Mouse (Mus musculus) hindbrain, postnatal 0 days (tissue): Measurements from ENCODE around the gene Gtpbp1. TPM values are rescaled to one million over a fixed set of nuclear protein-coding genes. Genes with fewer than 3 reads are reported as not detected.
"Not testable (repeated sequence)": the region's sequence is repeated elsewhere in the genome, so short reads cannot be mapped to it uniquely, and the experiment has no call there.

ENCODE experiments used
- ATAC-seq: fragments of 200-750 bp; cut with Nextera tagmentation; 2 replicates; pipeline ENCODE4 v1.8.0; 2017; ENCODE audit warnings: mild to moderate bottlenecking, moderate TSS enrichment, moderate library complexity
- DNase-seq: peaks from one replicate; pipeline ENCODE4 v3.0.0-alpha.2; 2015; ENCODE audit warnings: low spot score
- H3K27ac ChIP-seq: fragments of 300-500 bp; sonication (generic); 2 replicates; pipeline ENCODE4 v1.5.1; 2014; ENCODE audit warnings: mild to moderate bottlenecking
- H3K27me3 ChIP-seq: fragments of 300-500 bp; sonication (generic); 2 replicates; pipeline ENCODE4 v1.6.1; 2014; ENCODE audit warnings: low read length, mixed read lengths; ENCODE audit not compliant: insufficient read depth
- H3K36me3 ChIP-seq: fragments of 300-500 bp; sonication (generic); 2 replicates; pipeline ENCODE4 v1.6.1; 2014; ENCODE audit warnings: low read length, mixed read lengths; ENCODE audit not compliant: insufficient read depth
- H3K4me1 ChIP-seq: fragments of 300-500 bp; sonication (generic); 2 replicates; pipeline ENCODE4 v1.6.1; 2014; ENCODE audit warnings: antibody characterized with exemption, low read length, mixed read lengths; ENCODE audit not compliant: insufficient read depth
- H3K4me2 ChIP-seq: fragments of 300-500 bp; sonication (generic); 2 replicates; pipeline ENCODE4 v1.6.1; 2014; ENCODE audit warnings: low read depth, mild to moderate bottlenecking, low read length, moderate library complexity, mixed read lengths
- H3K4me3 ChIP-seq: fragments of 300-500 bp; sonication (generic); 2 replicates; pipeline ENCODE4 v1.5.1; 2014; ENCODE audit warnings: low read length
- H3K9ac ChIP-seq: fragments of 300-500 bp; sonication (generic); replicated peaks from 2 replicates; pipeline ENCODE4 v1.6.1; 2014; ENCODE audit warnings: mild to moderate bottlenecking, low read length, moderate library complexity, mixed read lengths
- H3K9me3 ChIP-seq: fragments of 300-500 bp; sonication (generic); 2 replicates; pipeline ENCODE4 v1.6.1; 2016; ENCODE audit warnings: low read length, mixed read lengths
- CTCF ChIP-seq: IDR thresholded peaks from 2 replicates; pipeline ENCODE4 v1.5.1; 2016; ENCODE audit warnings: antibody characterized with exemption, control low read depth, low read depth
- WGBS: fragments of 180-500 bp; shearing (Covaris S2); extraction: QIAGEN DNeasy Blood & Tissue Kit; methylation state at CpG from one replicate; pipeline ENCODE4 v1.1.7; 2014; 5-methylcytosine and 5-hydroxymethylcytosine counted together
- polyA plus RNA-seq: library from polyadenylated mRNA; unstranded; fragments of >200 nt; fragmentation: Nextera tagmentation; extraction: Ambion mirVana; gene quantifications from 2 replicates; pipeline ENCODE4 v1.2.1, GENCODE M21; 2015
- total RNA-seq: library from RNA; depleted of rRNA; stranded (reverse); fragments of >200 nt; gene quantifications from 2 replicates; pipeline ENCODE4 v1.2.3, GENCODE M21; 2014

Gtpbp1 gene
- total and polyA plus RNA-seq, 2 experiments from 2014 or later, result 38.3 to 88.2 TPM

DNA sequence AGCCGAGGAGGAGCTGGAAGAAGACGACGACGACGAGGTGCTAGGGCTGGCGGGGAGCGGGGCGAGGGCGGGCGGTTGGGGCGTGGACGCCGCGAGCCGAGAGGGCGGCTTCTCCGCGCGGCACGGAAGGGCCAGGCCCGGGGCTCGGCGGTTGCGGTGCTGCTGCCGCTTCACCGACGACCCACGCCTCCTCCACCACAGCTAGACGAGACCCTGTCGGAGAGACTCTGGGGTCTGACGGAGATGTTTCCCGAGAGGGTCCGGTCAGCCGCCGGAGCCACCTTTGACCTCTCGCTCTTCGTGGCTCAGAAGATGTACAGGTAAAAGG lies 19.7 kb upstream of the Gtpbp1 start:
- ATAC-seq, result peak; percentile 53; the same call in 1 of the 2 replicates
- 0 out of 2 replicates have a peak, but pooled peaks cover 3% of the 10 kb centered on the region for H3K4me1 ChIP-seq
- H3K4me2 ChIP-seq, result peak overlapping the region; percentile 81
- H3K27me3 ChIP-seq, result no peaks in the 10 kb centered on the region
- DNase-seq, result no peak
- H3K4me3 ChIP-seq, result peak overlapping the region; percentile 85
- WGBS, result under 1% methylated on average over 33 of the region's 37 CpGs
- no peak for TF ChIP-seq CTCF
- no peaks in the 10 kb centered on the region for H3K9me3 ChIP-seq
- H3K27ac ChIP-seq, result peak overlapping the region; percentile 70
- peak overlapping the region; percentile 75 for H3K9ac ChIP-seq
- H3K36me3 ChIP-seq, result peaks cover 40% of the 10 kb centered on the region

GRCm38 (mm10) chr15:79671828-79672348 lies 18.8 kb upstream of the Gtpbp1 start:
- not testable (repeated sequence) for DNase-seq, H3K27me3 ChIP-seq, ATAC-seq, H3K4me1 ChIP-seq, H3K9me3 ChIP-seq, H3K9ac ChIP-seq, H3K27ac ChIP-seq
- peak overlapping the region; percentile 85 for H3K4me3 ChIP-seq
- peak overlapping the region; percentile 81 for H3K4me2 ChIP-seq
- peaks cover 32% of the 10 kb centered on the region for H3K36me3 ChIP-seq
- WGBS, result 75% methylated on average over 11 of the region's 11 CpGs

DNA sequence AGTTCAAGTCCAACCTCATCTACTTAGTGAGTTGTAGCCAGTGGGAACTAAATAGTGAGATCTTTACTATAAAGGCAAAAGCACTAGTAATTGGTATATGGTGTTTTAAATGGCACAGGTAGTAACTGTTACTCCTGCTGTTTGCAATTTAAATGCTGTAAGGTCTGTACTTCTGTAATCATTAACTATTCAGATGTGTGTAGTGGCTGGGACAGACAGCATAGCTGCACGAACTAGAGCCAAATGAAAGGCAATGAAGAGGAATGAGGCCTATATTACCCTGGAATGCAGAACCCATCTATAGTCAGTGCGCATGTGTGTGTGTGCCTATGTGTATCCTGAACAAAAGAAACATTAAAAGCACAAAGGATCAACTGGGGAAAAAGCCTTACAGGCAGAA lies 12.7 kb upstream of the Gtpbp1 start:
- ATAC-seq (no peak), DNase-seq (no peak)
- no peak overlapping the region for H3K4me2 ChIP-seq
- no peaks in the 10 kb centered on the region for H3K4me1 ChIP-seq
- peaks cover 28% of the 10 kb centered on the region for H3K36me3 ChIP-seq
- TF ChIP-seq CTCF, result no peak
- H3K27ac ChIP-seq, result no peak overlapping the region
- H3K9ac ChIP-seq, result no peak overlapping the region
- H3K9me3 ChIP-seq, result no peaks in the 10 kb centered on the region
- H3K27me3 ChIP-seq, result no peaks in the 10 kb centered on the region
- H3K4me3 ChIP-seq, result no peak overlapping the region
- WGBS, result 91% methylated on average over 2 of the region's 2 CpGs

GRCm38 (mm10) chr15:79681973-79682372 lies 8.7 kb upstream of the Gtpbp1 start:
- DNase-seq (no peak), ATAC-seq (0 out of 2 replicates have a peak, but pooled peaks have one; percentile 7)
- no peak overlapping the region for H3K27ac ChIP-seq
- H3K27me3 ChIP-seq, result no peaks in the 10 kb centered on the region
- 86% methylated on average over 4 of the region's 4 CpGs for WGBS
- H3K9ac ChIP-seq, result no peak overlapping the region
- H3K4me3 ChIP-seq, result no peak overlapping the region
- H3K4me1 ChIP-seq, result peaks cover 34% of the 10 kb centered on the region
- H3K9me3 ChIP-seq, result no peaks in the 10 kb centered on the region
- H3K36me3 ChIP-seq, result no peaks in the 10 kb centered on the region
- H3K4me2 ChIP-seq, result 0 out of 2 replicates have a peak overlapping the region, but pooled peaks have one; percentile 1
- TF ChIP-seq CTCF, result no peak

GRCm38 (mm10) chr15:79683146-79683545 lies 7.5 kb upstream of the Gtpbp1 start:
- H3K4me1 ChIP-seq, result peaks cover 34% of the 10 kb centered on the region
- H3K27ac ChIP-seq, result no peak overlapping the region
- no peak overlapping the region for H3K4me3 ChIP-seq
- H3K36me3 ChIP-seq, result no peaks in the 10 kb centered on the region
- no peak for ATAC-seq
- H3K4me2 ChIP-seq, result peak overlapping the region; percentile 79; the same call in 1 of the 2 replicates
- H3K27me3 ChIP-seq, result no peaks in the 10 kb centered on the region
- H3K9me3 ChIP-seq, result no peaks in the 10 kb centered on the region
- TF ChIP-seq CTCF, result no peak
- no peak overlapping the region for H3K9ac ChIP-seq
- 86% methylated on average over 6 of the region's 6 CpGs for WGBS
- no peak for DNase-seq

GRCm38 (mm10) chr15:79683707-79684465 lies 6.8 kb upstream of the Gtpbp1 start:
- peaks cover 34% of the 10 kb centered on the region for H3K4me1 ChIP-seq
- no peak for DNase-seq
- H3K9ac ChIP-seq, result peak overlapping the region; percentile 42; the same call in 1 of the 2 replicates
- TF ChIP-seq CTCF, result no peak
- H3K27ac ChIP-seq, result no peak overlapping the region
- no peaks in the 10 kb centered on the region for H3K36me3 ChIP-seq
- H3K27me3 ChIP-seq, result no peaks in the 10 kb centered on the region
- peak overlapping the region; percentile 93 for H3K4me3 ChIP-seq
- H3K9me3 ChIP-seq, result no peaks in the 10 kb centered on the region
- no peak for ATAC-seq
- peak overlapping the region; percentile 79 for H3K4me2 ChIP-seq
- WGBS, result 67% methylated on average over 19 of the region's 19 CpGs

DNA sequence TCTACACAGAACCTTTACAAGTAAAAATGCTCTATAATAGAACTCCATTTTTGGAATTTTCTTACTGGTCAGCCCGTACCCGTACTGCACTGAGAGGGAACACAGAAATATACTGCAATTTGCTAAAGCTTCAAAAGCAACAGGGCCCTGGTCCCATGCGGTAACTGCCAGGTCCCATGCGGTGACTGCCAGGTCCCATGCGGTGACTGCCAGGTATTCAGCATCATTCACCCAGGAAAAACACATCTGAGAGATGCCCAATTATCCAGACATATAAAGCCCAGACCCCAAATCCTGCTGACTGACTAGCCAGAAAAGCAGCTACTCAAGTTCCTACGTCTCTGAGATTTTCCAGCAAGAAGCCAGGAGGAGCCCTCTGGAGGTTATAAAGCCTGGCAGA lies 6.0 kb upstream of the Gtpbp1 start:
- ATAC-seq, result no peak
- Histone ChIP-seq H3K27me3 (no peaks in the 10 kb centered on the region), H3K4me2 (peak overlapping the region; percentile 79), H3K9ac (peak overlapping the region; percentile 42; the same call in 1 of the 2 replicates), H3K27ac (no peak overlapping the region), H3K4me3 (peak overlapping the region; percentile 93), H3K36me3 (no peaks in the 10 kb centered on the region), H3K9me3 (no peaks in the 10 kb centered on the region), H3K4me1 (peaks cover 34% of the 10 kb centered on the region)
- no peak for DNase-seq
- 72% methylated on average over 6 of the region's 6 CpGs for WGBS
- TF ChIP-seq CTCF, result no peak
